Mouse (Mus musculus) erythroblast, adult 5-6 weeks (primary cell): Measurements from ENCODE around the gene Hnrnpc. TPM values are rescaled to one million over a fixed set of nuclear protein-coding genes. Genes with fewer than 3 reads are reported as not detected.
"Not testable (repeated sequence)": the region's sequence is repeated elsewhere in the genome, so short reads cannot be mapped to it uniquely, and the experiment has no call there.

Experiments used
- ATAC-seq: replicated peaks from 2 replicates; pipeline ENCODE4 v1.8.0; 2016; ENCODE audit warnings: moderate number of reproducible peaks, mild to moderate bottlenecking, moderate TSS enrichment, inconsistent platforms; ENCODE audit not compliant: poor library complexity, low FRiP score, severe bottlenecking
- total RNA-seq, 2 experiments: library from RNA; stranded (forward) in 1 of 2; stranded (reverse) in 1 of 2; fragments of 150-400 nt in 1 of 2; fragments of 200-764, 138-1000 nt in 1 of 2; gene quantifications; 2 replicates each; pipeline versions ENCODE4 v1.2.3 to v1.2.4; 2015 to 2017; ENCODE audit warnings: low replicate concordance in 2 of 2

The Hnrnpc gene
- total RNA-seq, 2 experiments from 2014 or later: 143 to 197 TPM

DNA sequence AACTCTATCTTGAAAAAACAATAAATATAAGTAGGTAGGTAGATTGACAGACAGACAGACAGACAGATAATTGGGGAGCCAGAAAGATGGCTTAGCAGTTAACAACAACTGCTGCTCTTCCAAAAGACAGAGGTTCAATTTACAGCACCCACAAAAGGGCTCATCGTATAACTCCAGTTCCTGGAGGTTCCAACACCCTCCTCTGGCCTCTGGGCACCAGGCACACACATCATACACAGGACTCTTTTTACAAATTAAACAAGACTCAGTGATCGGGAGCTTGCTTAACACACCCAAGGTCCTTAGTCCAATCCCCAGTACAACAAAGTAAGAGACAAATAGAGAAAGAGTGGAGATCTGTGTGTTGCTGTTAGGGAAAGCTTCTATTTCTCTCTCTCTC is 1.5 kb upstream of the Hnrnpc start:
- no peak for ATAC-seq

DNA sequence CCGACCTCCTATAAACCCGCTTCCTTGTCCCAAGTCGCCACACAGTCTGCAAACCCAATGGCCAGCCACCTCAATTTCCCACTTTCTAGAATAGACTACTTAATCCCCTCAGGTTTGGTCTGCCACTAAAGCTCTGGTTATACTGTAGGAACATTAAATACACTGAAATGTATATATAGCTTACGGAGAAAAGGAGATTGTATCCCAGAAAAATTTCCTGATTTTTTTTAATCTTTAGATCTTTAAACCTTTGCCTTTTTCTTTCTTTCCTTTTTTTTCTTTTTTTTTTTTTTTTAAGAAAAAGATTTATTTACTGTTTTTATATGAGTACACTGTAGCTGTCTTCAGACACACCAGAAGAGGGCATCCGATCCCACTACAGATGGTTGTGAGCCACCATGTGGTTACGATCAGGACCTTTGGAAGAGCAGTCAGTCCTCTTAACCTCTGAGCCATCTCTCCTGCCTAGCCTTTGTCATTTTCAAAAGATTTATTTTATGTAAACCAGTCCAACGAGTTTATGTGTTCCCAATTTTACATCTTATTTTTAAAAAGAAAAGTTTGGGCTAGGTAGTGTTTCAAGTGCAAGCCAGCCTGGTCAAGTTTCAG is 953 bp upstream of the Hnrnpc start:
- ATAC-seq: no peak

DNA sequence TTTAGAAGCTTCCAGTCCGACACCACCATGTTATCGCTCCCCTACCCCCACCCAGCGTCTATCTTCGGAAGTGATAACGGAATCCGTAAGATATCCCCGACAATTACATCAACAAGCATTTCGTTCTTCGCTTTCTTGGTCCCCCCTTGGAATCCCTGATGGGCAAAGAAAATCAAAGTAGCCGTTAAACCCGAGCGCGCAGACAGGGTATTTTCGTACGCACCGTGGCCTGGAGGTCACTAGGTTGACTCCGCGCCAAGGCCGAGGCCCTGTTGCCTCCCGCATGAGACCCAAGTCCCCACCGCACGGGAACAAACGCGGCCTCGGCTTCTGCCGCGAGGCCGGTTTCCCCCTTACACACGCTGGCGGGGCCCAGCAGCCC is 363 bp downstream of the Hnrnpc start:
- peak; percentile 45 for ATAC-seq

DNA sequence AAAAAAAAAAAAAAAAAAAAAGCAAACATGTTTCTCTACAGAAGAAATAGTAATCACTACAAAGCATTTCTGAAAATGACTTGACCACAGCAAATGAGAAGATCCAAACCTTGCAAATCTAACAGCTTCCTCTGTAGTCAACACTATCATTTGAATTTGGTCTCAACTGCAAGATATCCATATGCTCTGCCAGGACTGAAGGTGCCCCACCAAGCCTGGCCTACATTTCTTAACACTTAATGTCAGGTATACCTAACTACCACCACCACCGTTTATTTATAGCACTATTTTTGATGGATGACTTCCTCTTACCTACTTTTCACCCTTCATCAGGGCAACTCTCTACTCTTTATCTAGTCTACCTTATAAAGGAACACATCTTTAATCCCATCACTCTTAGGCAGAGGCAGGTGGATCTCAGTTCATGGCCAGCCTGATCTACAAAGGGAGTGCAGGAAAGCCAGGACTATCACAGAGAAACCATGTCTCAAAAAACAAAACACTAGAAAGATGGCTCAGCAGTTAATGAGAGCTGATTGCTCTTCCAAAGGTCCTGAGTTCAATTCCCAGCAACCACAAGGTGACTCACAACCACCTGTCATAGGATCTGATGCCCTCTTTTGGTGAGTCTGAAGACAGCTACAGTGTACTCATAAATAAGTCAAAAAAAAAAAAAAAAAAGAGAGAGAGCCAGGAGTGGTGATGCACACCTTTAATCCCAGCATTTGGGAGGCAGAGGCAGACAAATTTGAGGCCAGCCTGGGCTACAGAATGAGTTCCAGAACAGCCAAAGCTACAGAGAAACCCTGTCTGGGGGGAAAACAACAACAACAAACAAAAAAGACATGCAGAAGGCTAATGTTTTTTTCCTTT is 2.3 kb downstream of the Hnrnpc start:
- no peak for ATAC-seq

DNA sequence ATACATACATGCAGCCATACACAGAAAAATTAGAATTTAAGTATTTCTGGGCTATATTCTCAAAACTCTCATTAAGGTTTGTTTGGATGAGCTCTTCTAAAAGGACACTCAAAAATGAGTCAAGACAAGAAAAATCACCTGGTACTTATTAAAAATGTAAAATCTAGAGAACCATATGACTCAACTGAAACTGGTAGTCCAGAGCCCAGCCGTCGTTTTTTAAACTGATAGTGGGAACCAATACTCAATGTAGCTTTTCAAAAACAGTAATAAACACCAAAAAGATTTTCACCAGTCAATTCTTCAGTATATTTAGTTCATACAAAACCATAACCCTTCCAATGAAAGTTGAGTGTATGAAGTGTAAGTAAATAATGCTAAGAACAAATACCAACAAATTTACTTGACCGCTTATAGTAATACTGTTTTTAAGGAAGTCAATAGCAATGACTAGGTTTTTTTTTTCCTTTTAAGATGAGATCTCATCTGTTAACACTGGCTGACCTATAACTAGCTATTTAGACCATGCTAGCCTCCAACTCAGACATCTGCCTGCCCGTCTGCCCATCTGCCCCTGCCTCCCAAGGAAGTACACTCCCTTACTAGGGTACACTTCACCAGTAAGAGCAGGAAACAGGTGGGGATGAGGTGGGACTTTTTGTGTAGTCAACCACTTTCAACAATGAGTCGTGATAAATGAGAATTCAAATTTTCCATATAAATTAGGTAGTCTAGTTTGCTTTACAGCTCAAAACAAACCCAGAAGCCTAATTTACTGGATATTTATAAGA is 3.5 kb downstream of the Hnrnpc start:
- no peak for ATAC-seq

DNA sequence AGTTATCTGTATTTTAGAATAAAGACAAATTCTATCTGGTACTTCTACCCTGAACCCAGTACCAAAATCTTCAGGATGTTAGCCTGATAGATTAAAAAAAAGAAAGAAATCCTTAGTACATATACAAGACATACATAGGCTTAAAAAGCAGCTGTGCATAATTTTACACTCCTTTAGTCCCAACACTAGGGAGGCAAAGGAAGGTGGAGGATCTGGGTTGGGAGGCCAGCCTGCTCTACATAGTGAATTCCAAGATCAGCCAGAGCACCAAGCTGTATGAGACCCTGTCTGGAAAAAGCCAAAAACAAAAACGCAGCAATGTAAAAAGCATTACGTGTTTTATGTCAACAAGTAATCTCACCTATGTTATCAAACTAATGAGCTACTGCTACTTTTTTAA is 4.3 kb downstream of the Hnrnpc start:
- ATAC-seq: no peak

DNA sequence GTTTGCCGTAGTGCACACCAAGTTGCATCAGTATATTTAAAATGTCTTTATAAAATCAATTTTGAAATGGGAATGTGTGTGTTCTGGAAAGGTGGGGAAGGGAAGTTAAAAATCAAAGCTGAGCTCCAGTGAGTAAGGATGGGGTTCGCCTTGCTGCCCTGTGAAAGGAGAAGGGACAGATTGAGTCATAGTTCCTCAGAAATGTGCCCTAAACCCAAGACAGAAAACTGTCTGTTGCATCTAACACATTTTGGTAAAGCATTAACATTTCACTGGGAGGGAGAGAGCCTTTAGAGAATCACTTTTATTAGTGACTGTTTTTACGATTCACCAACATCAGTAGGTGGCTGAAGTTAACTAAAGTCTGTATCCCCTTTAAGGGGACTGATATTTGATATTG is 5.4 kb downstream of the Hnrnpc start:
- not testable (repeated sequence) for ATAC-seq

DNA sequence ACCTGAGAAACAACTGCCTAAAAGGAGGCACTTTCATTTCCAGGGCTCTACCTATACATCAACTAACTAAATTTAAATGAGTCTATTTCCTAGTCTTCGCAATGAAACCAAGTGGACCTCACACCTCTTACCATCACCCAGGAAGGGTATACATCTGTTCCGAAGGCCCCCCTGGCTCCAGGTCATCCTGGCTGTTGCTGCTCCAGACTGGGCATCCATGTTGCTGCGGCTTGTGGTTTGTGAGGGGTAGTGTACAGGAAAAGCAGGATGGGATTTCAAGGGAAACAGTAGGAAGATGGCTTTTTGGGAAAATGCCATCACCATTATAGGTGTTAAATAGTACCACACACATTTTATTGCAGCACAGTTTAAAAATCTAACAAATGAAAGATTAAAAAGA is 6.6 kb downstream of the Hnrnpc start:
- not testable (repeated sequence) for ATAC-seq

DNA sequence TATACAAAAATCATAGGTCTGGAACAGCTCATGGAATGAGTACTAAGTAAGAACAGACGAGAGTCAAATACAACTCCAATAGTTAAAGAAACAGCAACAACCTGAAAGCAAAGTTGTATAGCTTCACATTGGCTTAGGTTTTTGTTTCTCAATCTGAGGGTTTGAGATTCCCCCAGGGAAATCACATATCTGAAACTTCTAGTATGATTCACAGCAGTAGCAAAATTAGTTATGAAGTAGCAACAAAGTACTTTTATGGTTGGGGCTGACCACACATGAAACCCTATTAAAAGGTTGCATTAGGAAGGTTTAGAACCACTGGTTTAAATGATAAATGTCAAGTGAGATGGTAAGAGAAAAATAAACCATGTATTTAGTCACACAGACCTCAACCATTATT is 9.3 kb downstream of the Hnrnpc start:
- no peak for ATAC-seq

DNA sequence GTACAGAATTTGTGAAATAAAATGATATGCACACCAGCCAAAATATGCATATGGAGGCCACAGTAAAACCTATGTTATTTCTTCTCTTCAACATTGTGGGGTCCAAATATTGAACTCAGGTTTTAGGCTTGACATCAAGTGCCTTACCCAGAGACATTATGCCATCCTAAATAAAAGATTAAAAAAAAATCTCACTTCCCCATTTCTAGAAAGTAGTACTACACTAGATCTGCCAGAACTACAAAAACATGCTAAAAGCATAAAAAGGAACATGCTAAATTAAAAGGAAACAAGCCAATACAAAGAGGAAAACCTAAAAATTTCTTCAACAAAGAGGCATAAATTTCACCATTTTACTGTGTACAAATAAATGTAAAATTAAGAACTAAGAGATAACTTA is 20.7 kb downstream of the Hnrnpc start:
- no peak for ATAC-seq

DNA sequence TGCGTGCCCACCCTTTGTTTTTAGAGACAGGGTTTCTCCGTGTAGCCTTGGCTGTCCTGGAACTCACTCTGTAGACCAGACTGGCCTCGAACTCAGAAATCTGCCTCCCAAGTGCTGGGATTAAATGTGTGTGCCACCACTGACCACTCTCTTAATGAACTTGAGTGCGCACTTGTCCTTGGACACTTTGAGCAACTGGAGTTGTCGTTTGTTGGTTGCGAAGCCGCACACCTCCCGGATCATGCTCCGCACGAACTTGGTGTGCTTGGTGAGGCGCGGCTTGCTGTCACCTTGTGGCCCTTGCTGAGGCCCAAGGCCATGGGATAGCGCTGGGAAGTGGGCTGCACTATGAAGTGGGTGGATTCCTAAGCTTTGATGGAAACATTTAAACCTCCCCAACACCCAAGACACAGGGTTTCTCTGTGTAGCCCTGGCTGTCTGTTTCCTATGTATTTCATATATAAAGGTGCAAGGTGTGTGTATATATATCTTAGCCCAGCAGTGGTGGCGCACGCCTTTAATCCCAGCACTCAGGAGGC is 32.2 kb downstream of the Hnrnpc start:
- no peak for ATAC-seq

DNA sequence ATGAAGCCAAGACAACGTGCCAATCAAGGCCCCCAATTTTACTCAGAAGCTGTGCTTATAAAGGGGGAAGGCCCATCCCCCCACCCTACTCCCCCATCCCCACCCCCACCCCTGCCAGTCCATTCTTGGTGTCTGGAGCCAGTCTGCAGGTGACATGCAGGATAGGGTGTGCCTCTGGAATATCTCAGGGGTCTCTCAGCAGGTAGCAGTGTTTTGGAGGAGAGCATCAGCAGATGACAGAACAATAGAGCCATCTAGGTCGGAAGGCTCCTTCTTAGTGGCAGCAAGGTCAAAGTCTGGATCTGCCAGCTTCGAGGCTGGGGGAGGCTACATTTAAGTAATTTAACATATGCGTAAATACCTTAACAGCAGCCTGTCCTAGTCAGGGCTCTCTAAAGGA is 37.7 kb downstream of the Hnrnpc start:
- ATAC-seq: no peak

DNA sequence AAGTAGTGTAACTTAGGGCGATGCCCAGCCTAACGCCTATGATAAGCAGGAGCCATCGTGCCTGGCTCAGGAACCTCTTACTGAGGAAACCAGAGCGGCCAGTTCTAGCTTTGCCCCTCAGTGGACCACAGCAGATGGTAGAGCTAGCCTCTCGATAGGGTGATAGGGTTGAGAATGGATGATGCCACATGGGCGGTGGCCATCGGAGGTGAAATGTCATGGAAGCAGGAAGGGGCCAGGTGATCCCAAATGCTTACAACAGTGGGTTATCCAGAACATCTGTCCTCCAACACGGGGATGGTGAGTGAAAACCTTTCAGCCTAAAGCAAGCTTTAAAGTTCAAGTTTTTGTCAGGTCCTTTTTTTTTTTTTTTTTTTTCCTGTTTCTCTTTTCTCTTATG is 42.0 kb downstream of the Hnrnpc start:
- ATAC-seq: no peak

DNA sequence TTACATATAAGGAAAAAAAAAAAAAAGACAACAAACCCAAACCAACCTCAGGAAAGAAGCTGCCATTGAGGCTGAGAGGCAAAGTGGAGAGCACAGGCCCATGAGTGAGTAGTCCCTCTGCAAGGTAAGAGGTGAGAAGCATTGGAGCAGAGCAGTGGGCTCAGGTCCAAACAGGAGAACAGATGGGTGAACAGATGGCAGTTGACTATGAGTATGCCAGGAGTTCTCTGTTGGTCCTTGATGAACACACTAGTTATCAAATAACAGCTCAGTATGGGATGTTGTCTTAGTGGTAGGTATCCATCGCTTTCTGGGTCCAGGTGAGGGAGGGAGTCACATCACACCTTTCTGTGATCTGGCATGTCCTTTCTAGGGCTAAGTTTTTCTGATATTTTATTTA is 43.0 kb downstream of the Hnrnpc start:
- no peak for ATAC-seq

DNA sequence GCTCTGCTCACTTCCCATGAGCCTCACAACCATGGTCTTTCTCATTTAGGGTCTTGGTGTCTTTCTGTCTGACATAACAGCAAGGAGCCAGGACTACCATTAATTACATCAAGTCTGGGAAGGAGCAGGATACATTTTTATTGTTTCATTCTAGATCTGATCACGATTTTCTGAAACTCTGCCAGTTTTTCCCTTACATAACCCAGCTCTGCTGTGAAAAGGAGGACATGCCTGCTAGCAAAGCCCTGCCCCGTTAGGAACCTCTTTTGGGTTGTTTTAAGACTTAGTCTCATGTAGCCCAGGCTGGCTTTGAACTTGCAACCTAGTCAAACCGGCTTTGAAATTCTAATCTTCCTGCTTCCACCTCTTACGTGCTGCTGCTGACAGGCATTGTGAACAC is 43.8 kb downstream of the Hnrnpc start:
- ATAC-seq: no peak

DNA sequence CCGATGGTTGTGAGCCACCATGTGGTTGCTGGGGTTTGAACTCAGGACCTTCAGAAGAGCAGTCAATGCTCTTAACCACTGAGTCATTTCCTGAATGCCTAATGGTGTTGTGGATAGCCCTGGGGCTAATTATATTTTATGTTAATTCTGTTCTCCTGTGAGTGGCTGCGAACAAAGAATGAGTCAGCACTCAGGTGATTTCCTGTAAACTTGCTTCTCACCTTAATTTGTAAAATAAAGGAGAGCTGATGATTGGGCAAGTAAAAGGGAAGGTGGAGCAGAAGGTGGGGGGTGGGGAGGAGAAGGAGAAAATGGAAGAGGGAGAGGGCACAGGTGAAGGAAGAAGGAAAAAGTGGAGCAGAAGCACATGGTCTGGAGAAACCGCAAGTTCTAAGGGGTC is 51.1 kb downstream of the Hnrnpc start:
- ATAC-seq: not testable (repeated sequence)

DNA sequence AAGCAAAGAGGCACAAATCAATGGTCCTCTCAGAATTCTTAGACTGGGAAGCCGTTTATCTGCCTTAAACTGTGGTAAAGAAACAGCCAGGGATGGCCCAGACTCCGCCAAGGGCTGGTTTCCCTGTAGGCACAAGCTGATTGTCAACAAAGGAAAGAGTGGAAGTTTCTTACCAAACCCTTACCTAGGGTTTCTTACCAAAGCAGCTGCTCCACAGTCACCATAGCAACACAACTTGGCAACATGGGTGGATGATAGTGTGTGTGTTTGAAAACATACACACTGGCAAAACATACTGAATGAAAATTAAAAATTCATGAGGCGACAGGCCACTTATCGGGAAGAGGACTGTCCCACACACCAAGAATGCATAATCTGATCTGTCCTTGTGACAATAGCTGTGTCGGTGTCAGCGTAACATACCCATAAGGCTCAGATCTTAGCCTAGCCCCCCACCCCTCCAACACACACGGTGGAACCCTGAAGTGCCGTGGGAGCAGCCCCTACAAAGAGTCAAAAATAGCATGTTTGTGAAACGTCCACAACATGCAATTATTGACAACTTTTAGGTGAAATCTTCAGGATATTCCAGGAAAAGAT is 57.8 kb downstream of the Hnrnpc start:
- no peak for ATAC-seq

DNA sequence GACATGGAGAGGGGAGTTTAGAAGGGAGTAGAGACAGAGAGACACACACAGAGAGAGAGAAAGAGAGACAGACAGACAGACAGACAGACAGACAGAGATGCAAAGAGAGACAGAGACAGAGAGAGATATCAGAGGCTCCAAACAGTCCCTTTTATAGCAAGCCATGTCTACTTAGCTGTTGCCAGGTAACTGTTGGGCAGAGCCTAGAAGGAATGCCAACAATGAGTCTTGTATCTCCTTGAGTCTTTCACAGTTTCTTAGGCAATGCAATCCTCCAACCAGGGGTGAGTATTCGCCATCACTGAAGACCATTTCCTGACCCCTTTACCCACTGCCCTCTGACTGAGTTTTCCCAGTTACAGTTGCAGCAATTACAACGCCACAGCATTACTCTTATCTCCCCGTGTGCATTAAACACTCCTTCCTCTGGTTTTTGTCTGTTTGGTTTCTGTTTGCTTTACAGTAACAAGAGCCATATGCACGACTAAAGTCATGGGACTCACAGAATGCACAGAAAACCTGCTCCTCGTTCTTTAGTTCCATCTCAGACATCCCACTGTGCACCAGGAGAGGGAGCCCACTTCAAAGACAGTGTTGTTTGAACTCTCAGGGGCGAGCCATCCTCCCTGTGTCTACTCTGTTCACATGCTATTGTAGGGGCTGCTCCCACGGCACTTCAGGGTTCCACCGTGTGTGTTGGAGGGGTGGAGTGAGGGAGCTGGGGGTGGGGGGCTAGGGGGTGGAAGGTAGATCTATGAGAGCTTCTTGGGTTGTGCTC is 58.7 kb downstream of the Hnrnpc start:
- ATAC-seq: peak; percentile 55; the same call in 1 of the 2 replicates

DNA sequence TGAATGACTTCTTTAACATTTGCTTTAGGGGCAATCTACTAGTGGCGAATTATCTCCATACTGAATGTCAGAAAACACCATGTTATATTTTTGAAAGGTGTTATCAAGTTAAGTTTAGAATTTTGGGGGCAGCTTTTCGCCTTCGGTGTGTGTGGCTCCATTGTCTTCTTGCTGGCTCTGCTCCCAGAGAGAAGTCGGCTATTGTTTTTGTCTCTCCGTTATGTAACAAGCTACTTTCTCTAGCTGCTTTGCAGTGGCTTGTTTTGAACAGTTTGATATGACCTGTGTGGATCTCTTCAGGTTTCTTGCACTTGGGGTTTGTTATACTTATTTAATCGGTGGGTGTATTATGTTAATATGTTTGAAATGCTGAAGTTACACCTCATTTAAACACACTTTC is 60.4 kb downstream of the Hnrnpc start:
- ATAC-seq: no peak
